Comparison of ENCODE assay signal across 8 mouse cellular contexts in genomic region chr2:25255284-25255779, GRCm38 (mm10). TPM values are rescaled to one million over a fixed set of nuclear protein-coding genes. Genes with fewer than 3 reads are reported as not detected.
A peak's percentile ranks its signal among the peaks of the same experiment; 100 is the strongest.
DNase-seq lines count a peak whose midpoint lies in the region; ATAC-seq lines count a peak whose summit lies in the region.

Tmem203 (plus strand) TSS chr2:25255439.

- H3K36me3 ChIP-seq in embryonic facial prominence, embryonic 10.5 days (replicated peaks) = peaks cover 33% of the 10 kb centered on the region
- no peaks in the 10 kb centered on the region for H3K36me3 ChIP-seq in intestine, embryonic 16.5 days (ENCODE audit: control insufficient read depth, insufficient read depth, low read length)
- H3K36me3 ChIP-seq in limb, embryonic 12.5 days = peaks cover 23% of the 10 kb centered on the region
- H3K36me3 ChIP-seq in midbrain, embryonic 14.5 days (ENCODE audit: control insufficient read depth, insufficient read depth, low read length) = peaks cover 22% of the 10 kb centered on the region

- under 1% methylated on average over 39 of the region's 39 CpGs for WGBS in embryonic facial prominence, embryonic 10.5 days
- WGBS in intestine, embryonic 16.5 days = under 1% methylated on average over 39 of the region's 39 CpGs
- WGBS in limb, embryonic 12.5 days = under 1% methylated on average over 39 of the region's 39 CpGs
- under 1% methylated on average over 38 of the region's 39 CpGs for WGBS in midbrain, embryonic 14.5 days

- peak within 1 kb of the TSS; percentile 95 for H3K9ac ChIP-seq in intestine, embryonic 16.5 days (ENCODE audit: low read depth, low read length)
- H3K9ac ChIP-seq in limb, embryonic 12.5 days (replicated peaks) = peak within 1 kb of the TSS; percentile 75
- H3K9ac ChIP-seq in midbrain, embryonic 14.5 days (replicated peaks; ENCODE audit: low read length) = peak within 1 kb of the TSS; percentile 84

- peak within 1 kb of the TSS; percentile 99 for H3K4me3 ChIP-seq in embryonic facial prominence, embryonic 10.5 days
- peak within 1 kb of the TSS; percentile 100 for H3K4me3 ChIP-seq in intestine, embryonic 16.5 days (ENCODE audit: low read length)
- peak within 1 kb of the TSS; percentile 79 for H3K4me3 ChIP-seq in limb, embryonic 12.5 days (replicated peaks)
- H3K4me3 ChIP-seq in midbrain, embryonic 14.5 days (replicated peaks; ENCODE audit: low read depth, low read length) = peak within 1 kb of the TSS; percentile 92

- H3K27me3 ChIP-seq in embryonic facial prominence, embryonic 10.5 days (replicated peaks; ENCODE audit: low read depth, poor library complexity, severe bottlenecking) = no peaks in the 10 kb centered on the region
- no peaks in the 10 kb centered on the region for H3K27me3 ChIP-seq in intestine, embryonic 16.5 days (replicated peaks; ENCODE audit: control insufficient read depth, insufficient read depth, low read length)
- no peaks in the 10 kb centered on the region for H3K27me3 ChIP-seq in limb, embryonic 12.5 days
- H3K27me3 ChIP-seq in midbrain, embryonic 14.5 days (ENCODE audit: control insufficient read depth, insufficient read depth, low read length) = no peaks in the 10 kb centered on the region

- peak within 1 kb of the TSS; percentile 97 for H3K4me2 ChIP-seq in intestine, embryonic 16.5 days (ENCODE audit: low read depth, low read length)
- H3K4me2 ChIP-seq in limb, embryonic 12.5 days = peak within 1 kb of the TSS; percentile 97
- peak within 1 kb of the TSS; percentile 98 for H3K4me2 ChIP-seq in midbrain, embryonic 14.5 days (ENCODE audit: low read length)

- ATAC-seq in intestine, embryonic 16.5 days = peak; percentile 87
- peak; percentile 57; the same call in 1 of the 2 replicates for ATAC-seq in limb, embryonic 12.5 days (ENCODE audit: insufficient number of reproducible peaks, insufficient read depth, low FRiP score, low TSS enrichment, low read depth)
- ATAC-seq in midbrain, embryonic 14.5 days (ENCODE audit: low FRiP score, low TSS enrichment) = peak; percentile 93

- no peaks in the 10 kb centered on the region for H3K9me3 ChIP-seq in embryonic facial prominence, embryonic 10.5 days
- no peaks in the 10 kb centered on the region for H3K9me3 ChIP-seq in intestine, embryonic 16.5 days (ENCODE audit: control insufficient read depth, low read length)
- no peaks in the 10 kb centered on the region for H3K9me3 ChIP-seq in limb, embryonic 12.5 days
- no peaks in the 10 kb centered on the region for H3K9me3 ChIP-seq in midbrain, embryonic 14.5 days (ENCODE audit: control insufficient read depth, low read length)

- H3K4me1 ChIP-seq in embryonic facial prominence, embryonic 10.5 days = peaks cover 20% of the 10 kb centered on the region
- peaks cover 14% of the 10 kb centered on the region for H3K4me1 ChIP-seq in intestine, embryonic 16.5 days (ENCODE audit: control insufficient read depth, insufficient read depth, low read length)
- peaks cover 15% of the 10 kb centered on the region for H3K4me1 ChIP-seq in limb, embryonic 12.5 days (replicated peaks)
- peaks cover 13% of the 10 kb centered on the region for H3K4me1 ChIP-seq in midbrain, embryonic 14.5 days (ENCODE audit: control insufficient read depth, insufficient read depth, low read length)

- peak within 1 kb of the TSS; percentile 93 for H3K27ac ChIP-seq in embryonic facial prominence, embryonic 10.5 days (replicated peaks)
- peak within 1 kb of the TSS; percentile 86 for H3K27ac ChIP-seq in intestine, embryonic 16.5 days (ENCODE audit: low read length)
- H3K27ac ChIP-seq in limb, embryonic 12.5 days = peak within 1 kb of the TSS; percentile 64
- H3K27ac ChIP-seq in midbrain, embryonic 14.5 days (replicated peaks; ENCODE audit: low read depth, low read length) = peak within 1 kb of the TSS; percentile 80

- DNase-seq in 3134 (ENCODE audit: extremely low read depth, insufficient read length, low spot score) = peak; percentile 83
- peak; percentile 94 for DNase-seq in adrenal gland, postnatal 14 days
- peak; percentile 95 for DNase-seq in embryonic facial prominence, embryonic 10.5 days (ENCODE audit: low spot score)
- DNase-seq in gonadal fat pad, adult 2 months (ENCODE audit: low read depth) = no peak
- DNase-seq in midbrain, embryonic 14.5 days = peak; percentile 96
- peak; percentile 93 for DNase-seq in spleen, adult 12 weeks (ENCODE audit: low spot score)

RNA-seq across cellular contexts. Expression of gene Tmem203, which starts in this region (rescaled TPM):
- 25.6 and 31.0 TPM in 2 replicates for total RNA-seq in adrenal gland, postnatal 14 days (2021)
- 15.2 and 18.3 TPM in 2 replicates for polyA plus RNA-seq in embryonic facial prominence, embryonic 10.5 days (2016; fragmentation: Nextera tagmentation; extraction: Ambion mirVana)
- 63.3 and 66.2 TPM in 2 replicates for polyA plus RNA-seq in gonadal fat pad, adult 2 months (2012; rRNA removed)
- polyA plus RNA-seq in intestine, embryonic 16.5 days (2015; fragmentation: Nextera tagmentation; extraction: Ambion mirVana) = 22.3 and 23.1 TPM in 2 replicates
- polyA plus RNA-seq in limb, embryonic 12.5 days (2016; fragmentation: Nextera tagmentation; extraction: Ambion mirVana) = 20.5 and 20.7 TPM in 2 replicates
- 11.3 and 12.9 TPM in 2 replicates for polyA plus RNA-seq in midbrain, embryonic 14.5 days (2014; fragmentation: Nextera tagmentation; extraction: Ambion mirVana)
